12 mouse cellular contexts compared by ENCODE assay signal in the genomic region with DNA sequence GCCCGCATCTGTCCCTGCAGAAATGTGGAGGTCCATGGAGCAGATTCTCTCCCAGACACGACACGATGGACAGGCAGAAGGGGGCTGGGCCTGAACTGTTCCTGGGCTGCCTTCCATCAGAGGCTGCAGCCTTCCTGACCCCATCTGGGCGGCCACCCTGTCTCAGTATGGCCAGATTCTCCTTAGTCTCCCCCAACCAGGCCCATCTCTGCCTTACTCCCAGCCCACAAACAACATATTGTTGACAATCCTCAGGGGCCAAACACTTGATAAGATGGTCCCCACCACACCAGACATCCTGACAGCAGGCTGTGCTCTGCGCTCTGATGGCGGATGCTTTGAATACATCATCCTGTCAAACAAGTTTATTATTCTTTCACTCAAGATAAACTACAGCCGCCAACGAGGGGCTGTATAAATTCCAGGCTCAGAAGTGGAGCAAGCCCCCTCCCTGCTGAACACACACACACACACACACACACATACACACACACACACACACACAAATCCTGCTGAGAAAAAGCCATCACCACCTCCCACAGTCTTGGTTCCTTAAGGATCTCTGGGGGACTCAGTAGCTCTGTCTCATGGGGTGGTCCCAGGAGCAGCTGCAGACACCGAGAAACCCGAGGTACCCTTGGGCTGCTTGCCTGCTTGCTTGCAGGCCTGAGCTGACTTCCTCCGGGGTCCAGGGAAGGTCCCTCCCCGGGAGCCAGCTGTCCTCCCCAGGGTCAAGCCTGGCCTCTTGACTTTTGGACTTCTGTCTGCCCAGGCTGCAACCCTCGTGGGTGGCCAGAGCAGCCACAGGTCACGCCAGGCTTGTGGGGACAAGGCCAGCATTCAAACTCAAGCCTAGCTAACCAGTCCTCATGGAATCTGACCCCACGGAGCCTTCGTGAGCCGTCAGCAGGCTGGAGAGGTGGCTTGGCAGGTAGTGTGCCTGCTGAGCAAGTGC.
DNase-seq lines count a peak whose midpoint lies in the region; ATAC-seq lines count a peak whose summit lies in the region.
"Had no signal": no experiment of that assay in that cellular context is flagged by ENCODE, and none has a peak within 500 bp of the region (broad histone marks: within the 10 kb centered on the region; RNA-seq: fewer than 3 reads in every experiment).

No protein-coding gene starts in this region.

- no peak overlapping the region for H3K4me2 ChIP-seq in midbrain, embryonic 16.5 days (ENCODE audit: low read length)

- no peak overlapping the region for H3K4me3 ChIP-seq in midbrain, embryonic 10.5 days
- no peak overlapping the region for H3K4me3 ChIP-seq in midbrain, embryonic 16.5 days (ENCODE audit: low read depth, low read length)

- peaks cover 77% of the 10 kb centered on the region for H3K4me1 ChIP-seq in midbrain, embryonic 10.5 days
- H3K4me1 ChIP-seq in midbrain, embryonic 16.5 days (ENCODE audit: control insufficient read depth, insufficient read depth, low read length), result peaks cover 23% of the 10 kb centered on the region

- no peaks in the 10 kb centered on the region for H3K9me3 ChIP-seq in midbrain, embryonic 10.5 days (replicated peaks)
- no peaks in the 10 kb centered on the region for H3K9me3 ChIP-seq in midbrain, embryonic 16.5 days (replicated peaks; ENCODE audit: control insufficient read depth, low read length, poor library complexity, severe bottlenecking)

- peak overlapping the region; percentile 65 for H3K27ac ChIP-seq in midbrain, embryonic 10.5 days (replicated peaks)
- no peak overlapping the region for H3K27ac ChIP-seq in midbrain, embryonic 16.5 days (ENCODE audit: low read length)

- peaks cover 63% of the 10 kb centered on the region for H3K27me3 ChIP-seq in midbrain, embryonic 10.5 days (ENCODE audit: low read depth, poor library complexity, severe bottlenecking)
- H3K27me3 ChIP-seq in midbrain, embryonic 16.5 days (ENCODE audit: control insufficient read depth, insufficient read depth, low read depth, low read length), result no peaks in the 10 kb centered on the region

- WGBS in midbrain, embryonic 10.5 days, result 72% methylated on average over 17 of the region's 17 CpGs
- WGBS in midbrain, embryonic 16.5 days, result 69% methylated on average over 17 of the region's 17 CpGs

- no peak for ATAC-seq in midbrain, embryonic 16.5 days

- peak; percentile 44 for DNase-seq in embryo, embryonic 10 days (ENCODE audit: low spot score)
- no peak for DNase-seq in embryo, embryonic 11 days
- DNase-seq in midbrain, embryonic 10.5 days (ENCODE audit: low spot score), result no peak
- peak; percentile 94 for DNase-seq in kidney, adult 9 months
- DNase-seq in yolk sac, embryonic 10.5 days (ENCODE audit: low spot score), result peak; percentile 50
- no peak for DNase-seq in Muller cell, postnatal 12 days (ENCODE audit: inconsistent ontology term)
- no peak for DNase-seq in retina, postnatal 1 day
- DNase-seq: cerebellum, adult 8-10 months; layer of hippocampus, adult 9-11 months; liver; thymus, adult 2 months had no signal

- no peak overlapping the region for H3K9ac ChIP-seq in midbrain, embryonic 16.5 days (ENCODE audit: low read depth, low read length)

- no peaks in the 10 kb centered on the region for H3K36me3 ChIP-seq in midbrain, embryonic 10.5 days
- H3K36me3 ChIP-seq in midbrain, embryonic 16.5 days (ENCODE audit: control insufficient read depth, insufficient read depth, low read length), result no peaks in the 10 kb centered on the region

Comparison
In these comparisons a context has a peak if more than half of its experiments do, and no peak if none do; other contexts are left out.
1. DNase-seq: peak in embryo, embryonic 10 days (single experiment), kidney, adult 9 months (single experiment) and yolk sac, embryonic 10.5 days (single experiment); none in embryo, embryonic 11 days (single experiment), midbrain, embryonic 10.5 days (single experiment), Muller cell, postnatal 12 days (single experiment) and retina, postnatal 1 day (single experiment).